Mouse (Mus musculus) fibroblast of lung, adult 2 months (primary cell): ENCODE measurements around the gene Abcb8.

ENCODE experiments used
- DNase-seq: peaks from one replicate; pipeline ENCODE4 v3.0.0-alpha.2; 2011; ENCODE audit warnings: low read depth

The Abcb8 gene

GRCm38 (mm10) chr5:24369767-24370166, 23.7 kb upstream of the Abcb8 start:
- no peak for DNase-seq

- no peak for DNase-seq
Observed at GRCm38 (mm10) chr5:24373807-24374206, 19.7 kb upstream of the Abcb8 start.

GRCm38 (mm10) chr5:24374216-24374615, 19.2 kb upstream of the Abcb8 start:
- DNase-seq, result peak; percentile 54

- peak; percentile 36 for DNase-seq
Observed at GRCm38 (mm10) chr5:24374666-24375328, 18.7 kb upstream of the Abcb8 start.

- DNase-seq, result no peak
Observed at GRCm38 (mm10) chr5:24378700-24379099, 14.8 kb upstream of the Abcb8 start.

- DNase-seq, result no peak
Observed at GRCm38 (mm10) chr5:24379501-24379900, 14.0 kb upstream of the Abcb8 start.

GRCm38 (mm10) chr5:24380499-24380898, 13.0 kb upstream of the Abcb8 start:
- no peak for DNase-seq

- DNase-seq, result no peak
Observed at GRCm38 (mm10) chr5:24381486-24381885, 12.0 kb upstream of the Abcb8 start.

GRCm38 (mm10) chr5:24381988-24382387, 11.5 kb upstream of the Abcb8 start:
- DNase-seq, result no peak

GRCm38 (mm10) chr5:24383026-24383859, 10.2 kb upstream of the Abcb8 start:
- peak; percentile 80 for DNase-seq

GRCm38 (mm10) chr5:24384407-24384806, 9.1 kb upstream of the Abcb8 start:
- no peak for DNase-seq

- DNase-seq, result no peak
Observed at GRCm38 (mm10) chr5:24385374-24385773, 8.1 kb upstream of the Abcb8 start.

GRCm38 (mm10) chr5:24385887-24386550, 7.4 kb upstream of the Abcb8 start:
- DNase-seq, result no peak

GRCm38 (mm10) chr5:24387264-24388241, 5.9 kb upstream of the Abcb8 start:
- no peak for DNase-seq

- no peak for DNase-seq
Observed at GRCm38 (mm10) chr5:24388246-24388915, 5.1 kb upstream of the Abcb8 start.

GRCm38 (mm10) chr5:24389011-24389657, 4.3 kb upstream of the Abcb8 start:
- DNase-seq, result no peak

- no peak for DNase-seq
Observed at GRCm38 (mm10) chr5:24389658-24390020, 3.8 kb upstream of the Abcb8 start.

- DNase-seq, result no peak
Observed at GRCm38 (mm10) chr5:24391864-24392263, 1.6 kb upstream of the Abcb8 start, which contains the start of gene Atg9b. TSS of gene Atg9b (minus strand) at chr5:24392143.

- no peak for DNase-seq
Observed at GRCm38 (mm10) chr5:24392724-24393123, 739 bp upstream of the Abcb8 start.

- DNase-seq, result peak; percentile 98
Observed at GRCm38 (mm10) chr5:24394165-24394894, 867 bp downstream of the Abcb8 start.
